Mouse (Mus musculus): ENCODE results near the gene Fyb.
"Not testable (repeated sequence)": the region's sequence is repeated elsewhere in the genome, so short reads cannot be mapped to it uniquely, and the experiment has no call there.

- not testable (repeated sequence) for TF ChIP-seq CTCF, EP300 (IDR thresholded peaks at IDR 0.05; ENCODE audit: low read depth)
Observed at GRCm38 (mm10) chr15:6586351-6586750, 63.7 kb downstream of the Fyb start.

All from liver, embryonic 14.5 days (tissue).